Mouse (Mus musculus): Measurements from ENCODE around the gene Dzip1.

Gene Dzip1

GRCm38 (mm10) chr14:118829331-118830095, 95.7 kb downstream of the Dzip1 start:
- no peak for DNase-seq

GRCm38 (mm10) chr14:118827283-118827904, 97.9 kb downstream of the Dzip1 start:
- no peak for DNase-seq

GRCm38 (mm10) chr14:118826346-118826745, 98.9 kb downstream of the Dzip1 start:
- no peak for DNase-seq
